Mouse (Mus musculus): Measurements from ENCODE around the gene Mib2. TPM values are rescaled to one million over a fixed set of nuclear protein-coding genes. Genes with fewer than 3 reads are reported as not detected.
A peak's percentile ranks its signal among the peaks of the same experiment; 100 is the strongest.
"Not testable (repeated sequence)": the region's sequence is repeated elsewhere in the genome, so short reads cannot be mapped to it uniquely, and the experiment has no call there.

Mib2 gene
- total RNA-seq (2015) (5.9 and 6.4 TPM in 2 replicates), total RNA-seq (2017) (23.5 and 29.0 TPM in 2 replicates)

GRCm38 (mm10) chr4:155668689-155669597 is at the start of gene Mib2:
Gene Mib2 (minus strand): TSS chr4:155669198.
- peak; percentile 96 for ATAC-seq (ENCODE audit: poor library complexity, severe bottlenecking)

GRCm38 (mm10) chr4:155710521-155711252 is 41.7 kb upstream of the Mib2 start:
- ATAC-seq (ENCODE audit: poor library complexity, severe bottlenecking): peak; percentile 52; the same call in 1 of the 2 replicates

- ATAC-seq (ENCODE audit: poor library complexity, severe bottlenecking): no peak
These were observed 40.0 kb upstream of the Mib2 start for GRCm38 (mm10) chr4:155708988-155709387.

GRCm38 (mm10) chr4:155708582-155708981 is 39.6 kb upstream of the Mib2 start:
- ATAC-seq (ENCODE audit: poor library complexity, severe bottlenecking): no peak

- ATAC-seq (ENCODE audit: poor library complexity, severe bottlenecking): peak; percentile 43; the same call in 1 of the 2 replicates
These were observed 36.6 kb upstream of the Mib2 start for GRCm38 (mm10) chr4:155705592-155705929.

- ATAC-seq (ENCODE audit: poor library complexity, severe bottlenecking): peak; percentile 72
These were observed 36.0 kb upstream of the Mib2 start, which contains the start of gene Ssu72 for GRCm38 (mm10) chr4:155704721-155705591. Gene Ssu72 (plus strand): TSS chr4:155704800.

- no peak for ATAC-seq (ENCODE audit: poor library complexity, severe bottlenecking)
These were observed 34.5 kb upstream of the Mib2 start for GRCm38 (mm10) chr4:155703425-155703929.

GRCm38 (mm10) chr4:155700425-155700824 is 31.4 kb upstream of the Mib2 start:
- ATAC-seq (ENCODE audit: poor library complexity, severe bottlenecking): peak; percentile 33; the same call in 1 of the 2 replicates

- no peak for ATAC-seq (ENCODE audit: poor library complexity, severe bottlenecking)
These were observed 27.6 kb upstream of the Mib2 start for GRCm38 (mm10) chr4:155696261-155697255.

GRCm38 (mm10) chr4:155695531-155696062 is 26.6 kb upstream of the Mib2 start:
- ATAC-seq (ENCODE audit: poor library complexity, severe bottlenecking): no peak

- ATAC-seq (ENCODE audit: poor library complexity, severe bottlenecking): peak; percentile 85
These were observed 25.7 kb upstream of the Mib2 start for GRCm38 (mm10) chr4:155694482-155695401.

- ATAC-seq (ENCODE audit: poor library complexity, severe bottlenecking): peak; percentile 52
These were observed 25.1 kb upstream of the Mib2 start, which contains the start of gene Fndc10 for GRCm38 (mm10) chr4:155694111-155694481. Gene Fndc10 (plus strand): TSS chr4:155694342.

GRCm38 (mm10) chr4:155692421-155692820 is 23.4 kb upstream of the Mib2 start:
- no peak for ATAC-seq (ENCODE audit: poor library complexity, severe bottlenecking)

GRCm38 (mm10) chr4:155690571-155691375 is 21.8 kb upstream of the Mib2 start:
- ATAC-seq (ENCODE audit: poor library complexity, severe bottlenecking): no peak

GRCm38 (mm10) chr4:155687764-155688163 is 18.8 kb upstream of the Mib2 start:
- ATAC-seq (ENCODE audit: poor library complexity, severe bottlenecking): not testable (repeated sequence)

- ATAC-seq (ENCODE audit: poor library complexity, severe bottlenecking): not testable (repeated sequence)
These were observed 14.8 kb upstream of the Mib2 start for GRCm38 (mm10) chr4:155683670-155684277.

All from megakaryocyte, adult 5-6 weeks (primary cell).